Mouse (Mus musculus) E14TG2a.4 (cell line): ENCODE measurements at regions not wholly inside any gene's neighbourhood (a gene's known extent, or its start where the extent isn't known, plus 50 kb on each side); places are given as distances from the start of the nearest gene placed in this dataset.

ENCODE experiments used
- CTCF ChIP-seq: conservative IDR thresholded peaks from 2 replicates; pipeline ENCODE4 v1.5.1; 2014; ENCODE audit warnings: low read length
- NANOG ChIP-seq: IDR thresholded peaks from 2 replicates; pipeline ENCODE4 v1.6.1; 2014; ENCODE audit warnings: borderline replicate concordance, low read length, mixed read lengths
- POU5F1 ChIP-seq: IDR thresholded peaks from 2 replicates; pipeline ENCODE4 v1.6.1; 2014; ENCODE audit warnings: low read length, borderline replicate concordance

- TF ChIP-seq CTCF (no peak), NANOG (peak; percentile 84), POU5F1 (peak; percentile 99)
Measured at GRCm38 (mm10) chr2:57828284-57828683, 169.4 kb upstream of the Galnt5 start.
